Mouse (Mus musculus) neural tube, embryonic 15.5 days (tissue): ENCODE measurements around the gene Prl2b1. TPM values are rescaled to one million over a fixed set of nuclear protein-coding genes. Genes with fewer than 3 reads are reported as not detected.

Experiments
- ATAC-seq: fragments of 200-750 bp; cut with Nextera tagmentation; 2 replicates; pipeline ENCODE4 v1.8.0; 2017; ENCODE audit warnings: mild to moderate bottlenecking, moderate TSS enrichment, moderate library complexity; ENCODE audit not compliant: low FRiP score
- H3K27ac ChIP-seq: fragments of 300-500 bp; sonication (generic); replicated peaks from 2 replicates; pipeline ENCODE4 v1.5.1; 2015; ENCODE audit warnings: mild to moderate bottlenecking, inconsistent platforms
- H3K27me3 ChIP-seq: fragments of 300-500 bp; sonication (generic); replicated peaks from 2 replicates; pipeline ENCODE4 v1.6.1; 2015; ENCODE audit warnings: inconsistent platforms
- H3K36me3 ChIP-seq: fragments of 300-500 bp; sonication (generic); 2 replicates; pipeline ENCODE4 v1.6.1; 2015; ENCODE audit warnings: inconsistent platforms
- H3K4me1 ChIP-seq: fragments of 300-500 bp; sonication (generic); 2 replicates; pipeline ENCODE4 v1.6.1; 2015; ENCODE audit warnings: inconsistent platforms
- H3K4me2 ChIP-seq: fragments of 300-500 bp; sonication (generic); 2 replicates; pipeline ENCODE4 v1.6.1; 2015; ENCODE audit warnings: inconsistent platforms, mild to moderate bottlenecking, moderate library complexity
- H3K4me3 ChIP-seq: fragments of 300-500 bp; sonication (generic); replicated peaks from 2 replicates; pipeline ENCODE4 v1.5.1; 2015; ENCODE audit warnings: mild to moderate bottlenecking, inconsistent platforms
- H3K9ac ChIP-seq: fragments of 300-500 bp; sonication (generic); replicated peaks from 2 replicates; pipeline ENCODE4 v1.6.1; 2015; ENCODE audit warnings: mild to moderate bottlenecking, inconsistent platforms
- H3K9me3 ChIP-seq: fragments of 300-500 bp; sonication (generic); replicated peaks from 2 replicates; pipeline ENCODE4 v1.6.1; 2016; ENCODE audit warnings: inconsistent platforms
- WGBS: fragments of 180-500 bp; shearing (Covaris S2); methylation state at CpG from one replicate; pipeline ENCODE4 v1.1.7; 2015; ENCODE audit warnings: mixed read lengths; 5-methylcytosine and 5-hydroxymethylcytosine counted together
- polyA plus RNA-seq: library from polyadenylated mRNA; unstranded; fragments of >200 nt; fragmentation: Nextera tagmentation; extraction: Ambion mirVana; gene quantifications from 2 replicates; pipeline ENCODE4 v1.2.1, GENCODE M21; 2015

Gene Prl2b1
- not detected in 2 replicates for polyA plus RNA-seq

- H3K27ac ChIP-seq = no peak within 1 kb of the TSS
- H3K36me3 ChIP-seq = no peaks in the 10 kb centered on the region
- H3K4me2 ChIP-seq = no peak within 1 kb of the TSS
- H3K9ac ChIP-seq = no peak within 1 kb of the TSS
- ATAC-seq = no peak
- 85% methylated on average over 6 of the region's 6 CpGs for WGBS
- no peaks in the 10 kb centered on the region for H3K27me3 ChIP-seq
- no peaks in the 10 kb centered on the region for H3K4me1 ChIP-seq
- no peaks in the 10 kb centered on the region for H3K9me3 ChIP-seq
- no peak within 1 kb of the TSS for H3K4me3 ChIP-seq
Observed at GRCm38 (mm10) chr13:27390746-27391145, at the start of gene Prl2b1. TSS of gene Prl2b1 (minus strand) at chr13:27390846.

DNA sequence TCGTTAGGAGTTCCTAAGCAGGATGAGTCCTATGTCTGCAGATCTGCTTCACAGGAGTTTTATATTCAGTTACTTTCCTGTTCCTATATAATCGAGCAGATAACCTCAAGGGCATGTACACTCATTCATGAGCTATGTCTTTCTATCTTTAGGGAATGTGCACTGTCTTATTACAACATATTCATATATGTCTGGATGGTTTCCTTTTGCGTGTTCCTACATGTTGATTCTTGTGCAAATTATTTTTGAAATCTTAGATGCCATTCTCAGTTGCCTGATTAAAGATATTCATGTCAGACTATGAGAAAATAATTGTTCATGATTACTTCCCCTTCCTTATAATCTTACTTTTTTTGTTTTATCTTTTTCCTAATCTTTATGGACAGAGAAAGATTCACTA lies 47.9 kb upstream of the Prl2b1 start, which contains the start of gene Prl8a6:
Gene Prl8a6 (minus strand): TSS at position 101 of the 400 bp plus-strand sequence.
- Histone ChIP-seq H3K27me3 (no peaks in the 10 kb centered on the region), H3K4me2 (no peak within 1 kb of the TSS), H3K4me1 (no peaks in the 10 kb centered on the region), H3K4me3 (no peak within 1 kb of the TSS), H3K9me3 (no peaks in the 10 kb centered on the region), H3K36me3 (no peaks in the 10 kb centered on the region), H3K9ac (no peak within 1 kb of the TSS), H3K27ac (no peak within 1 kb of the TSS)
- 88% methylated on average over 3 of the region's 3 CpGs for WGBS
- ATAC-seq = no peak

DNA sequence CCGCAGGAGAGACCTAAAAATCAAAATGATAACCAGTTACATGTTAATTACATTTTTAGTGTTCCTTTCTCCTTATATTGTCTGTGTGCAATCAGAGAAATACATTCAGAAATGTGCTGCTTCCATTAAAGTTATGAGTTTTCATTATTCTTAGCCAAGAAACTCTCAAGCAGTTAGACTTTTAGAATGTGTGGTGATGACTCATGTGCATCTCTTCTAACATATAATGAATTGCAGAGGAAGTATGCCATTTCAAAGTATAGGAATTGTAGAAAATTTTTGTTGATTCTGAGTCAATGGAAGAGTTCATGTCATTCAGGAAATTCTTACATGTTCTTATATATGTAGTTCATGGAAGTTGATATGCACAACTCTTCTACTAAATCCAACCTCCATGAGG lies 42.5 kb upstream of the Prl2b1 start:
- H3K4me3 ChIP-seq = no peak overlapping the region
- H3K9ac ChIP-seq = no peak overlapping the region
- H3K4me2 ChIP-seq = no peak overlapping the region
- ATAC-seq = no peak
- H3K4me1 ChIP-seq = no peaks in the 10 kb centered on the region
- H3K27ac ChIP-seq = no peak overlapping the region
- H3K9me3 ChIP-seq = no peaks in the 10 kb centered on the region
- no peaks in the 10 kb centered on the region for H3K36me3 ChIP-seq
- WGBS = 50% methylated on average over 1 of the region's 1 CpGs
- H3K27me3 ChIP-seq = no peaks in the 10 kb centered on the region

GRCm38 (mm10) chr13:27413640-27414039 lies 23.0 kb upstream of the Prl2b1 start:
- no peaks in the 10 kb centered on the region for H3K9me3 ChIP-seq
- H3K27ac ChIP-seq = no peak overlapping the region
- H3K36me3 ChIP-seq = no peaks in the 10 kb centered on the region
- no peak overlapping the region for H3K4me2 ChIP-seq
- no peaks in the 10 kb centered on the region for H3K27me3 ChIP-seq
- no peaks in the 10 kb centered on the region for H3K4me1 ChIP-seq
- ATAC-seq = no peak
- no peak overlapping the region for H3K4me3 ChIP-seq
- no peak overlapping the region for H3K9ac ChIP-seq

DNA sequence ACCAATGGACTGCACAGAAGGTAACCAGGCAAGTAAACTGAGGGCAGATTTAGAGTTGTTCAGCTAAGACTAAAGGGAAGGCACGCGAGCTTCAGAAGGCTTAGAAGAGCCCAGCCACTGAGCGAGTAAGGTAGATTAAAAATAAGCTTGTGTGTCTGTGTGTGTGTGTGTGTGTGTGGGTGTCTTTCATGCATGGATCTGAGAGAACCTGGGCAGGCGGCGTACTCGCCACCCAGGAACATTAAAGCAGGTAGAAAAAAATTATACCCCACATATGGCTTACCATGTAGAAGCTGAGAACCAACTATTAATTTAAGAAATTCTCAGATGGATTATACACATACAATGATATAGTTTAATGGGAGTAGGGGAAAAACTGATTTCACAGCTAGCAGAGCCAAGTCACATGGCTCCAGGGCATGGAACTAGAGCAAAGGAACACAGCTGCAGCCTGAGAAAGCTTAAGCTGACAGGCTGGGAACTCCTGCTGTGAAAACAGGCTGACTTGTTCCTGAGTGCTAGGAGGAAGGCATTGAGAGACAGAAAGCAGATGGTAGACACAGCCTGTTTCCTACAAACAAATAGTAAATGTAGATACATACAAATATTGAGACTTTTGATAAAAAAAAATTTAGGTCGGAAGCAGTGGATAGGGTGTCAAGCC lies 8.5 kb upstream of the Prl2b1 start:
- Histone ChIP-seq H3K4me3 (no peak overlapping the region), H3K27me3 (no peaks in the 10 kb centered on the region), H3K9me3 (no peaks in the 10 kb centered on the region), H3K36me3 (no peaks in the 10 kb centered on the region), H3K9ac (no peak overlapping the region), H3K27ac (no peak overlapping the region), H3K4me2 (no peak overlapping the region), H3K4me1 (no peaks in the 10 kb centered on the region)
- 85% methylated on average over 7 of the region's 7 CpGs for WGBS
- ATAC-seq = no peak; the same call in 1 of the 2 replicates

- Histone ChIP-seq H3K4me2 (no peak within 1 kb of the TSS), H3K9ac (no peak within 1 kb of the TSS), H3K27me3 (no peaks in the 10 kb centered on the region), H3K4me1 (no peaks in the 10 kb centered on the region), H3K27ac (no peak within 1 kb of the TSS), H3K36me3 (no peaks in the 10 kb centered on the region), H3K4me3 (no peak within 1 kb of the TSS), H3K9me3 (no peaks in the 10 kb centered on the region)
- WGBS = 64% methylated on average over 2 of the region's 2 CpGs
- ATAC-seq = no peak
Observed at GRCm38 (mm10) chr13:27345373-27345772, 45.3 kb downstream of the Prl2b1 start, which contains the start of gene Prl8a2. TSS of gene Prl8a2 (plus strand) at chr13:27345673.

DNA sequence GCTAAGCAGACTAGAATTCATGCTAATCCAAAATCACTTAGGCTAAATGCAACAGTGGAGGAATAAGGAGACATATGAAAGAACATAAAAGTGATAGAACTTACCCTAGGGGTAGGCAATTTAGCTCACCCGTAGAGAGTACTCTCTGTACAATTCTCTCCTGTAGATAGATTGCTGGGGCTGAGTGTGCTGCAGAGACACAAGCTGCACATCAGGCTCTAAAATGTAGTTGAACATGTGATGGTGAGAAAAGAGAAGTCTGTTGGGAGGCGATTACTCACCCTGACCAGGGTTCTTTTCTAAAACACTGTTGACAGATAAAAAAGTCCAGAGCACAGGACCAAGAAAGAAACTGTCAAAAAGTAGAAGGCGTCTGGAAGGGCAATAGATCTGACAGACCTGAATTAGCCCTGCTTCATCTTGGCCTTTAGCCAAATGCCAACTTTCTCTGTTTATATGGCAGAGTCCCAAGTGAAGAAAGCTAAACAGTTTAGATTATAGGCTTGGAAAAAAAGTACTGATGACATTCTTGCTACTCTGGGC lies 47.8 kb downstream of the Prl2b1 start:
- Histone ChIP-seq H3K4me3 (no peak overlapping the region), H3K27ac (no peak overlapping the region), H3K9ac (no peak overlapping the region), H3K4me1 (no peaks in the 10 kb centered on the region), H3K36me3 (no peaks in the 10 kb centered on the region), H3K9me3 (no peaks in the 10 kb centered on the region), H3K27me3 (no peaks in the 10 kb centered on the region), H3K4me2 (no peak overlapping the region)
- no peak for ATAC-seq
- 64% methylated on average over 3 of the region's 3 CpGs for WGBS

DNA sequence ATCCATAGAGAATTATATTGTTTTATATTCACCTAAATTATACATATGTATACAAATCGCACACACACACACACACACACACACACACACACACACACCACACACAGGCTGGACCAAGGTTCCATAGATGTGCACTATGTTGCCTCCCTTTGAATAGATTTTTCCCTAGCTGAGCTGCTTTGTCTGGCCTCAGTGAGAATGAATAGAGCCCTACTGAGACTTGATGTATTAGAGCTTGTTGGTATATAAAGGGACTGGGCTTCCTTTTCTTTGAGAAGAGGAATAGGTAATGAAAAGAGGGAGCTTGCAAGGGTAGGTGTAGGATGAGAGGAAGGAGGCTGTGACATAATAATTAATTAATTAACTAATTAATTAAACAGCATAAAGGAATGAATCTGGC lies 55.7 kb downstream of the Prl2b1 start:
- Histone ChIP-seq H3K36me3 (no peaks in the 10 kb centered on the region), H3K27ac (no peak overlapping the region), H3K4me3 (no peak overlapping the region), H3K9me3 (no peaks in the 10 kb centered on the region), H3K4me1 (no peaks in the 10 kb centered on the region), H3K27me3 (no peaks in the 10 kb centered on the region), H3K9ac (no peak overlapping the region), H3K4me2 (no peak overlapping the region)
- no peak for ATAC-seq
- 50% methylated on average over 1 of the region's 1 CpGs for WGBS

Other genes with a start within 250 kb of the Prl2b1 start
- gene Prl3d3, start 234.1 kb downstream of the Prl2b1 start, polyA plus RNA-seq = not detected in 2 replicates
- not detected in 2 replicates for gene Prl3c1, start 194.2 kb downstream of the Prl2b1 start, polyA plus RNA-seq
- not detected in 2 replicates for gene Prl3b1, start 149.0 kb downstream of the Prl2b1 start, polyA plus RNA-seq
- not detected in 2 replicates for gene Prl3a1, start 131.4 kb downstream of the Prl2b1 start, polyA plus RNA-seq
- gene Prl6a1, start 78.2 kb downstream of the Prl2b1 start, polyA plus RNA-seq = not detected in 2 replicates
- not detected in 2 replicates for gene Prl8a2, start 45.2 kb downstream of the Prl2b1 start, polyA plus RNA-seq
- not detected in 2 replicates for gene Prl8a6, start 47.8 kb upstream of the Prl2b1 start, polyA plus RNA-seq
- gene Prl8a8, start 122.4 kb upstream of the Prl2b1 start, polyA plus RNA-seq = not detected in 2 replicates
- not detected in 2 replicates for gene Prl8a9, start 173.8 kb upstream of the Prl2b1 start, polyA plus RNA-seq
- not detected in 2 replicates for gene Prl8a1, start 191.3 kb upstream of the Prl2b1 start, polyA plus RNA-seq
- not detected in 2 replicates for gene Prl7b1, start 219.7 kb upstream of the Prl2b1 start, polyA plus RNA-seq